Mouse (Mus musculus): ENCODE results near the gene Fam83f.

GRCm38 (mm10) chr15:80748979-80749378, 77.3 kb downstream of the Fam83f start:
- TF ChIP-seq CTCF (IDR thresholded peaks at IDR 0.05) (no peak), EP300 (IDR thresholded peaks at IDR 0.05) (no peak)

Measured in lung, postnatal 0 days (tissue).